Mouse (Mus musculus) urinary bladder, adult 2 months (tissue): ENCODE data around the gene Neu3. TPM values are rescaled to one million over a fixed set of nuclear protein-coding genes. Genes with fewer than 3 reads are reported as not detected.

Source experiments
- DNase-seq: peaks from one replicate; pipeline ENCODE4 v3.0.0; 2022; ENCODE audit warnings: low spot score
- polyA plus RNA-seq: library from polyadenylated mRNA; depleted of rRNA; stranded (reverse); fragments of >200 nt; gene quantifications from 2 replicates; pipeline ENCODE4 v1.2.3, GENCODE M21; 2012; rRNA removed

Gene Neu3
- 5.9 and 6.2 TPM in 2 replicates for polyA plus RNA-seq

GRCm38 (mm10) chr7:99828083-99828570 lies at the start of gene Neu3:
Gene Neu3, minus strand, starts transcription at chr7:99828417.
- DNase-seq: peak; percentile 80

GRCm38 (mm10) chr7:99876345-99876744 lies 48.1 kb upstream of the Neu3 start:
- DNase-seq: peak; percentile 58

DNA sequence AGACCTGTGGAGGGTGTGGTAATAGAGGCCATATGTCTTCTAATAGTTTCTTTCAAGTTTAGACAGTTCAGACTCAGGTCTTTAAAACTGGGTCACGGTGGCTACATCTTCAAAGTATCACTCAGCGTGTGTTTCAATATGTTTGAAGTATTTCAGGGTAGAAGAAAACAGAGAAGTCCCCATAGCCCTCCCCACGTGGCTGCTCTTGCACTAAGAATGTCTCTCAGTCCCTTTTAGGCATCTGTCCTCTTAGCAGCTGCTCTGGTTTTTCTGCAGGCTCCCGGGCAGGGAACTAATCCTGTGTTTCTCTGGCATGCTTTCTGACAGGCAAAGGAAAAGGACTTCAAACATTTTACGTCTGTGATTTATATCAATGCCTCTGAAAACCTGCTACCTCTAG lies 47.7 kb upstream of the Neu3 start:
- DNase-seq: no peak

- DNase-seq: no peak
These were observed 45.7 kb upstream of the Neu3 start for GRCm38 (mm10) chr7:99873965-99874364.

DNA sequence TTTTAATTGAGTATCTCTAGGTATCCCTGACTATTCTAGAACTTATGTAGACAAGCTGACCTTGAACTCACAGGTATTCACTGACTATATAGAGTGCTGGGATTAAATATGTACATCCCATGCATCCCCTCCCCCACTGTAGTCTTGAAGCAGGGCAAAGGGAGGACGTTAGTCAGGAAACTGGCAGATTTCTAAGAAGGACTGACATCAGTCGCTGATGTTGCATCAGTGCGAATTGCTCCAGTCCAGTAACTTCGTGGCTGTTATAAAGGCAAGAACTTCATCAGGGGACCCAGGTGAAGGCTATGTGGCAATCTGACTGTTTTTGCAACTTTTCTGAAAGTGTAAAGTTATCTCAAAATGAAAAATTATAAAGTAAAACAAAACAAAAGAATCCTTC lies 41.1 kb upstream of the Neu3 start:
- DNase-seq: no peak

- DNase-seq: no peak
These were observed 37.0 kb upstream of the Neu3 start for GRCm38 (mm10) chr7:99865219-99865618.

- DNase-seq: no peak
These were observed 36.2 kb upstream of the Neu3 start for GRCm38 (mm10) chr7:99864241-99865028.

DNA sequence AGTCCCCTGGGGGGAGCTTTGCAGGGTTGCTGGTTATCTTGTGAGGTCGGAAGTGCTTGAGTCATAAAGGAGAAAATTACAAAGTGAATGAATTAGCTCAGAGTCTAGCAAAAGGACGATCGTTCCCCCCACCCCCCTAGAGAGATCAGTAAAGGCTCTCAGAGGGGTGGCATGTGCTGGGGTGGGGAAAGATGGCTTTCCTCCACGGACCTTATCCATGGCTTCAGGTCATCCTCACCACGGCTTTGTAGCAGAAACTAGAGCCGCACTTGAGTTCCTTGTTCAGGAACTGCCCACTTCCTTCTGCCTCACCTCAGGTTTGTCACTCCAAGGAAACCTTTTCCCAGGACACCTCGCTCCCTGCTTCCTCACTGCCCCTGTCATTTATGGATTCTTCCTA lies 35.1 kb upstream of the Neu3 start, which contains the start of gene Spcs2:
Gene Spcs2 (minus strand): TSS at position 101 of the 400 bp plus-strand sequence.
- no peak for DNase-seq

- DNase-seq: peak; percentile 81
These were observed 30.8 kb upstream of the Neu3 start, which contains the start of gene Xrra1 for GRCm38 (mm10) chr7:99858813-99859585. Gene Xrra1, plus strand, starts transcription at chr7:99859116.

DNA sequence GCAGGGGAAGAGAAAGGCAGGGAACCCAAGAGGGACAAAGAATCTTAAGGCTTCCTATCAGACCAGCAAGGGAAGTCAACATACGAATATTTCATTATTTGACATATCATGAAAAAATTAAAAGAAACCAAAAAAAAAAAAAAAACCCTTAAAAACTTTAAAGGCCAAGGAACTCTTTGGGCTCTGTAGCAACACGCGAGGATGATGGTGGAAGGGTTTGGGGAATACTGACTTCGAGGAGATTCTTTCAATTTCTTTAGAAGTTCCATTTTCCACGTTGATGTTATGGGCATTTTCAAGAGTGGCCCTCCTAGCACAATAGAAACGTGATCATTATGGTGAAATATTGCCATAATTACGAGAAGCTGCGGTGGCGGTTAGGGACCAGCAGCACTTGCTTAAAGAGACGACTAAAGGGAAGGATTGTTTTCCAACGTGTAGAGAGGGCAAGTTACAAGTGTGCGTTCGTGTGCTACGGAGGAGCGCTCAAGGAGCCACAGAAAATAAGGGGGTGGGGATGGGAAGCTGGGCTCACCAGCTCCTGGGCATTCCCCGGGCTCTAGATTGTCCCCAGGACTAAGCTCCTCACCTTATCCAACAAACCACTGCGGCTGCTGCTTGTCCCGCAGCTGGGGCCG lies 30.1 kb upstream of the Neu3 start:
- DNase-seq: no peak

- DNase-seq: no peak
These were observed 28.1 kb upstream of the Neu3 start for GRCm38 (mm10) chr7:99856266-99856861.

DNA sequence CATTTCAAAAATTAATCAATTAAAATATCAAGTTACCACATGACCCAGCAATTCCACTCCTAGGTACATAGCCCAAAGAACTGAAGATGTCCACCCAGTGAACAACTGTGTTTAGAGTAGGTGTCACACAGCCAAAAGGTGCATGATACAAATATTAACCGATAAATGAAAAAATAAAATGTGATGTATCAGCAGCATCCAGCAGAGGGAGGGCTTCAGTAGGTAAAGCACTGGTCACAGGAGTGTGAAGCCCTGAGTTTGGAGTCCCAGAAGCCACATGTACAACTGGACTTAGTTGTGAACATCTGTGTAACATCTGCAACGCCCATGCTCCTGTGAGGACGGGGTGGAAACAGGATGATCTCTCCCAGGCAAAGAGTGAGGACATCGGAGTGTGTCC lies 26.1 kb upstream of the Neu3 start:
- no peak for DNase-seq

- DNase-seq: no peak
These were observed 25.1 kb upstream of the Neu3 start for GRCm38 (mm10) chr7:99853350-99853749.

DNA sequence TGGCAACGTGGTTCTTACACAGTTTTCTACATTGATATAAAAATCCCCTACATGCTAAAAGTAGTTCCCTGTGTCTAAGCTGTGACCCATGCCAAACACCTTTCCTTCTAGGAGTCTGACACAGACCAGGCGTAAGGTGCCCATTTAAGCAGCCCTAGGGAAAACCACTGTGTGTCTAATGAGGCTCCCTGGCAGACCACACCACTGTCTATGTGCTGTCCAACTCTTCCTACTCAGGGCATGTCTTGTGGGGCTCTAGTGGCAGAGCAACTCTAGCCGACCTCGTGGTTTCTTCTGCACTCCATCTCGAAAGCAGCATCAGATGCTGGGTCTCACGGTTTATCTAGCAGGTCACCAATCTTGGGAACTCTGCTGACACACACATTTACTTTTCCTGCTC lies 23.4 kb upstream of the Neu3 start:
- DNase-seq: no peak

GRCm38 (mm10) chr7:99851121-99851520 lies 22.9 kb upstream of the Neu3 start:
- DNase-seq: no peak

DNA sequence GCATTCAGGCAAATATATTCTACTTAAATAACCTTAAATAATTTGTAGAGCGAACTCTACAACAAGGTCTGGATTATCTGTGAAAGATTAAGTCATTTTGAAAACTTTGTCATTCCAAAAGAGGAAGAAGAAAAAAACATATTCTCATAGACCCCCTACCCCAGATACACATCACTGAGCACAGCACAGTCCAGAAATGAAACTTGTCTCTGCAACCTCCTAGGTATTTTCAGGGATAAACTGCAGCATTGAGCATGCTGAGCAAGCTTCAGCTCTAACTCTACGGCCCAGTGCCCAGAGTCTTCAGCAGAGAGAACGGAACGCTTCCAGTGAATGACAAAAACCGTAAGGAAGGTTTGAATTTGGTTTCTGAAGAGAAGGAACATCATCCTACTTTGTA lies 22.3 kb upstream of the Neu3 start:
- DNase-seq: no peak

DNA sequence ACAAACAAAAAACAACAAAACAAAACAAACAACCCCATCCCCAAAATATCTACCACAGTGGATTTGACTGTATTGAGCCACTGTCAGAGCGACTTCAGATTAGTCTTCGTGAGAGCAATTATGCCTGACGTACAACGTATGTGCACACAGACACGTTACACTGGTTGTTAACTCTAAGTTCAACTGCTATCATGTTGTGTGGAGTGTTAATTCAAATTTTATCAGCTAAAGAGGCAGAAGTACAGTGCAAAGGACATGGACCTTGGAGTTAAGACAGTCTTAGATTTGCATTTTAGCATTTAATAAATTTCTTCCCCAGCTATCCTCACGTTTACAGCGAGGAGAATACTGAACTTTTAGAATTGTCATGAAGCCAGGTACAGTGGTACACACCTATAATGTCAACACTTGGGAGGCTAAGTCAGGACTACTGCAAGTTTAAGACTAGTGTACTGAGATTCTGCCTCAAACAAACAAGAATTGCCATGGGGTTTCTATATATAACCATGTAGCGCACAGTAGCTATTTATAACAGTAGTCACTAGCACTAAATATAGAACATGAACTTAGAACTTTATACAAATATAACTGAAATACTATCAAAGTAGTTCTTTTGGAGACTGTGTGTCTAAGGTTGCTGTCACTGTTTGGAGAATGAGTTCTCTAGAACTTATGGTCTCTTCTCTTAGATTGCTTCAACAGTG lies 17.5 kb upstream of the Neu3 start:
- DNase-seq: no peak

GRCm38 (mm10) chr7:99838241-99838640 lies 10.0 kb upstream of the Neu3 start:
- no peak for DNase-seq

DNA sequence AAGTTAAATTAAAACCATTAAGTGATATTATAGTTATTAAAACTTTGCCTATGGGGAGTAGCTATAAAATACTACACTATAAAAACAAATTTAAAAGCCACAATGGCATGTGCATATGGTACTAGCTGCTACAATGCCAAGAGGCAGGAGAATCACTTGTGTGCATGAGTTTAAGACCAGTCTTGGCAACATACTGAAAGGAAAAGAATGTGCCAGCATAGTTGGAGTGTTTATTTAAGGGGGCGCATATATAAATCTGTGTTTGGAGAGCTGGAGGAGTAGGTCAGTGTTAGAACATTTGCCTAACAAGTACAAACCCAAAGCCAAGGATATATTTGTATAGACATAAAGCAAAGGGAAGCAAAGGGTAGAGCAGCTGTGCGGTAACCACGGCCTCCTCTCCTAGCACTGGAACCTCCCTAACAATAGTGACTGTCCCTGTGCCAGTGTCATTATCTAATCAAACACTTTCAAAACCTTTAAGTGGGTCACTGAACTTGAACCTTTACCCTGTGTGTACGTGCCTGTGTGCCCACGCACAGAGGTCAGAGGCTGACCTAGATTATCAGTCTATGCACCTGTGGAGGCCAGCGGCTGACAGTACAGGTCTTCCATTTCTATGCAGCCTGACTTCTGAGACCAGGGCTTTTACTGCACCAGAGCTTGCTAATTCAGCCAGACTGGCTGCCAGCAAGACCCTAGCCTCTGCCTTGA lies 9.3 kb upstream of the Neu3 start:
- DNase-seq: no peak

DNA sequence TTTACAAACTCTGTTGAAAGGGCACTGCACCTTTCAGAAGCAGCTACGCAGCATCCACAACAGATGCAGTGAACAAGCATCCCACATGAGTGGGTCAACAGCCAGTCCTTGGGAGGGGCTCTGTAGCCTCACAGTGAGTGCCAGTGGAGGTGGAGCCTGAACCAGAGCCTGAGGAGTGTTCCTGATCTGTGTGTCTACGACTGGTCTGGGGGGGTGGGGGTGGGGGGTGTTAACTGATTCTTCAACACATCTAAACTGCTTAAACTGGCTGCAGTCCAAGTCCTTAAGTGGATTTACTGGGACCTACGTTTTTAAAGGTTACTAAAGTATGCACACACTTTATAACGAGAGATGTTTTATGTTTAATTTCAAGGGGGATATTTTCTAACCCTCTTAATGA lies 8.6 kb upstream of the Neu3 start:
- DNase-seq: no peak
